Mouse (Mus musculus) cerebellum, adult 2 months (tissue): ENCODE results near the gene Pax4.

Experiments
- CTCF ChIP-seq: fragments of 200-500 bp; IDR thresholded peaks from 2 replicates; pipeline ENCODE4 v1.5.1; 2011; ENCODE audit warnings: low read depth, mild to moderate bottlenecking, control low read depth, low read length, moderate library complexity, borderline replicate concordance; ENCODE audit not compliant: insufficient read depth
- POLR2A ChIP-seq: fragments of 200-500 bp; IDR thresholded peaks from 2 replicates; pipeline ENCODE4 v1.6.1; 2011; ENCODE audit warnings: low read length, control low read depth, borderline replicate concordance; ENCODE audit not compliant: insufficient read depth

DNA sequence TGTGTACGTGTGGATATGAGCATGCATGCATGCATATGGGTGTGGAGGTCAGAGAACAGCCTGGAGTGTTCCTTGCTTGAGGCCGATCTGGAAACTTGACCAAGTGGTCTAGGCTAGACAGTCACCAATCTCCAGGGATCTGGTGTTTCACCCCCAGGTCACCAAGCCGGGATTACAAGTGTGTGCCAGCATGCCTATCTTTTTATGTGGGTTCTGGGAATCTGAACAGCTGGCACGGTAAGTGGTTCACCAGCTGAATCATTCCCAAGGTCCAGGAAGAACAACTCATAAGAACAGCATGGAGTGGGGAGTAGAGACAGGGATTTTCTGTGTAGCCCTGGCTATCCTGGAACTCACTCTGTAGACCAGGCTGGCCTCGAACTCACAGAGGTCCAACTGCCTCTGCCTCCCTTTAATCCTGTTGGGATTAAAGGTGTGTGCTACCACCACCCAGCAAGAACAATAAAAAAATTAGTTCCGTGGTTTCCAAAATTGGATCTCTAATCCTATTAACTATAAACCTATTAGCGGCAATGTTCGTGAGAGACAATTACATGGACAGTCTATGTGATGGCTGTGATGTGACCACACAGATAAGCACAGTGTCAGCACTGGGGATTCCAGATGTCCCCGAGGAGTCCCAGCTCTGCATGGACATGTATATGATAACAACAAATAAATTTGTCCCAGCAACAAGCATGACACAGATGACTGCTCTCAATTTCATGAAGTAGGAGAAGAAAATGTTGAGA, 22.3 kb upstream of the Pax4 start:
- TF ChIP-seq CTCF = no peak
- no peak for TF ChIP-seq POLR2A
